Mouse (Mus musculus) adrenal gland, postnatal 36 days (tissue): ENCODE measurements at regions not wholly inside any gene's neighbourhood (a gene's known extent, or its start where the extent isn't known, plus 50 kb on each side); places are given as distances from the start of the nearest gene placed in this dataset.

Experiments used
- DNase-seq, 2 experiments: peaks; one replicate each; pipeline ENCODE4 v3.0.0; 2021; ENCODE audit warnings: mixed read lengths in 1 of 2

GRCm38 (mm10) chr5:47608318-47608717 lies 374.6 kb upstream of the Slit2 start:
- DNase-seq: peak in 1 of 2 experiments; percentile 5
